6 mouse cellular contexts compared by ENCODE assay signal in genomic region chr16:4680922-4681455, GRCm38 (mm10). TPM values are rescaled to one million over a fixed set of nuclear protein-coding genes. Genes with fewer than 3 reads are reported as not detected.
A peak's percentile ranks its signal among the peaks of the same experiment; 100 is the strongest.
DNase-seq lines count a peak whose midpoint lies in the region; ATAC-seq and TF ChIP-seq lines count a peak whose summit lies in the region.
"Not testable (repeated sequence)": the region's sequence is repeated elsewhere in the genome, so short reads cannot be mapped to it uniquely, and the experiment has no call there.

No protein-coding gene starts in this region.

- not testable (repeated sequence) for H3K4me2 ChIP-seq in CH12.LX (ENCODE audit: insufficient read depth, low read depth, poor library complexity, severe bottlenecking); midbrain, embryonic 11.5 days; neural tube, embryonic 13.5 days

- 89% methylated on average over 3 of the region's 3 CpGs for WGBS in midbrain, embryonic 11.5 days
- 76% methylated on average over 3 of the region's 3 CpGs for WGBS in neural tube, embryonic 13.5 days

- not testable (repeated sequence) for TF ChIP-seq EP300 in CH12.LX (IDR thresholded peaks at IDR 0.05; ENCODE audit: low read length)

- not testable (repeated sequence) for H3K9me3 ChIP-seq in CH12.LX (replicated peaks; ENCODE audit: low read length); midbrain, embryonic 11.5 days (ENCODE audit: control insufficient read depth, low read length); neural tube, embryonic 13.5 days

- not testable (repeated sequence) for TF ChIP-seq RAD21 in CH12.LX (IDR thresholded peaks at IDR 0.05; ENCODE audit: low read depth, low read length)

- peaks cover 22% of the 10 kb centered on the region for H3K79me2 ChIP-seq in CH12.LX (replicated peaks; ENCODE audit: control insufficient read depth, extremely low read depth, insufficient read depth, poor library complexity, severe bottlenecking)

- not testable (repeated sequence) for TF ChIP-seq CTCF in CH12.LX (conservative IDR thresholded peaks at IDR 0.05 in 1 of 2, IDR thresholded peaks at IDR 0.05 in 1 of 2; ENCODE audit: low read depth in 2 of 2, low read length in 2 of 2)

- ATAC-seq in midbrain, embryonic 11.5 days (ENCODE audit: low FRiP score); neural tube, embryonic 13.5 days (ENCODE audit: low read depth): not testable (repeated sequence)

- DNase-seq in CH12.LX (ENCODE audit: extremely low read depth), result not testable (repeated sequence)
- DNase-seq in cerebellum, adult 9-10 months, result peak; percentile 29
- DNase-seq in fat pad, adult 2 months (ENCODE audit: extremely low read depth, low read depth, low spot score), result peak; percentile 61
- peak; percentile 65 for DNase-seq in gonadal fat pad, adult 2 months (ENCODE audit: low read depth)
- peak; percentile 59 for DNase-seq in midbrain, embryonic 11.5 days (ENCODE audit: low spot score, missing footprints)

- TF ChIP-seq POLR2A in CH12.LX (IDR thresholded peaks at IDR 0.05; ENCODE audit: low read depth, low read length), result not testable (repeated sequence)

- dilution Hi-C loops in CH12.LX (cut with MboI; ENCODE audit: extremely low pct_ligation_motif_present, extremely low pct_unique_long_range_greater_than_20kb, low sequenced_read_pairs), result not testable (repeated sequence)

- peak overlapping the region; percentile 12 for H3K27ac ChIP-seq in CH12.LX (ENCODE audit: insufficient read depth, low read depth)
- not testable (repeated sequence) for H3K27ac ChIP-seq in midbrain, embryonic 11.5 days (ENCODE audit: low read depth, low read length); neural tube, embryonic 13.5 days (replicated peaks)

- not testable (repeated sequence) for H3K9ac ChIP-seq in CH12.LX (ENCODE audit: insufficient read depth, low read depth); midbrain, embryonic 11.5 days (ENCODE audit: low read length)
- 0 out of 2 replicates have a peak overlapping the region, but pooled peaks have one; percentile 5 for H3K9ac ChIP-seq in neural tube, embryonic 13.5 days

- peaks cover 9 to 17% of the 10 kb centered on the region in 2 experiments for H3K36me3 ChIP-seq in CH12.LX (replicated peaks in 1 of 2; ENCODE audit: control insufficient read depth in 1 of 2, insufficient read depth in 1 of 2, low read length in 1 of 2)
- not testable (repeated sequence) for H3K36me3 ChIP-seq in midbrain, embryonic 11.5 days (ENCODE audit: control insufficient read depth, insufficient read depth, low read length); neural tube, embryonic 13.5 days

- peaks cover 18 to 61% of the 10 kb centered on the region in 2 experiments for H3K4me1 ChIP-seq in CH12.LX (ENCODE audit: control insufficient read depth in 1 of 2, insufficient read depth in 2 of 2)
- H3K4me1 ChIP-seq in midbrain, embryonic 11.5 days (ENCODE audit: control insufficient read depth, insufficient read depth, low read length), result peaks cover 23% of the 10 kb centered on the region
- peaks cover 38% of the 10 kb centered on the region for H3K4me1 ChIP-seq in neural tube, embryonic 13.5 days (replicated peaks)

- H3K27me3 ChIP-seq in CH12.LX (replicated peaks); midbrain, embryonic 11.5 days (ENCODE audit: control insufficient read depth, insufficient read depth, low read length); neural tube, embryonic 13.5 days: not testable (repeated sequence)

- not testable (repeated sequence) for H3K4me3 ChIP-seq in CH12.LX (replicated peaks in 1 of 3; ENCODE audit: low read depth in 2 of 3, low read length in 2 of 3, poor library complexity in 1 of 3); midbrain, embryonic 11.5 days (ENCODE audit: low read depth, low read length); neural tube, embryonic 13.5 days

- in situ Hi-C loops in CH12.LX (cut with MboI; ENCODE audit: low pct_ligation_motif_present, low pct_unique_long_range_greater_than_20kb, low sequenced_read_pairs), result not testable (repeated sequence)

TF ChIP-seq in CH12.LX, 34 proteins besides CTCF, POLR2A, EP300 and RAD21:
- TF ChIP-seq ZMIZ1 (IDR thresholded peaks at IDR 0.05; ENCODE audit: low read depth, low read length) (0 out of 2 replicates have a peak, but pooled peaks have one; percentile 4), IRF4 (IDR thresholded peaks at IDR 0.05; ENCODE audit: low read depth, low read length) (peak; percentile 26; the same call in 1 of the 2 replicates), CHD1 (IDR thresholded peaks at IDR 0.05; ENCODE audit: low read depth, low read length) (peak; percentile 95)

RNA-seq across cellular contexts. Expression of gene Coro7, which starts 1.4 kb away (rescaled TPM):
- 19.8 and 20.0 TPM in 2 replicates for total RNA-seq in CH12.LX (2012; rRNA removed)
- 5.7 and 6.1 TPM in 2 replicates for total RNA-seq in CH12.LX (2014; rRNA removed)
- polyA plus RNA-seq in CH12.LX (2012; ENCODE audit: insufficient read length, low read depth), result 40.2 and 43.2 TPM in 2 replicates
- polyA plus RNA-seq in gonadal fat pad, adult 2 months (2012; rRNA removed), result 40.2 and 44.5 TPM in 2 replicates
- polyA plus RNA-seq in midbrain, embryonic 11.5 days (2014; fragmentation: Nextera tagmentation; extraction: Ambion mirVana), result 13.6 TPM in 2 replicates
- polyA plus RNA-seq in neural tube, embryonic 13.5 days (2015; fragmentation: Nextera tagmentation; extraction: Ambion mirVana), result 27.9 and 33.5 TPM in 2 replicates

RNA-seq across cellular contexts. Expression of gene Nmral1, which starts 38.2 kb away (rescaled TPM):
- total RNA-seq in CH12.LX (2012; rRNA removed) (20.0 and 20.3 TPM in 2 replicates), CH12.LX (2014; rRNA removed) (2.4 and 3.6 TPM in 2 replicates)
- polyA plus RNA-seq in CH12.LX (2012; ENCODE audit: insufficient read length, low read depth), result 3.2 TPM in 2 replicates
- polyA plus RNA-seq in gonadal fat pad, adult 2 months (2012; rRNA removed), result 9.5 and 10.4 TPM in 2 replicates
- 174 and 191 TPM in 2 replicates for polyA plus RNA-seq in midbrain, embryonic 11.5 days (2014; fragmentation: Nextera tagmentation; extraction: Ambion mirVana)
- polyA plus RNA-seq in neural tube, embryonic 13.5 days (2015; fragmentation: Nextera tagmentation; extraction: Ambion mirVana), result 55.5 and 57.2 TPM in 2 replicates

RNA-seq across cellular contexts. Expression of gene Dnaja3, which starts 41.2 kb away (rescaled TPM):
- total RNA-seq in CH12.LX (2012; rRNA removed) (80.4 and 81.8 TPM in 2 replicates), CH12.LX (2014; rRNA removed) (85.1 and 85.3 TPM in 2 replicates)
- 51.5 and 56.6 TPM in 2 replicates for polyA plus RNA-seq in CH12.LX (2012; ENCODE audit: insufficient read length, low read depth)
- polyA plus RNA-seq in gonadal fat pad, adult 2 months (2012; rRNA removed), result 26.9 and 37.2 TPM in 2 replicates
- 53.4 and 57.0 TPM in 2 replicates for polyA plus RNA-seq in midbrain, embryonic 11.5 days (2014; fragmentation: Nextera tagmentation; extraction: Ambion mirVana)
- polyA plus RNA-seq in neural tube, embryonic 13.5 days (2015; fragmentation: Nextera tagmentation; extraction: Ambion mirVana), result 55.7 and 59.2 TPM in 2 replicates

RNA-seq across cellular contexts. Expression of gene Vasn, which starts 41.2 kb away (rescaled TPM):
- total RNA-seq in CH12.LX (2012; rRNA removed), result 1.4 and 2.0 TPM in 2 replicates
- 2.2 TPM in 2 replicates for total RNA-seq in CH12.LX (2014; rRNA removed)
- polyA plus RNA-seq in CH12.LX (2012; ENCODE audit: insufficient read length, low read depth), result 4.1 and 5.0 TPM in 2 replicates
- polyA plus RNA-seq in gonadal fat pad, adult 2 months (2012; rRNA removed), result 46.2 and 49.7 TPM in 2 replicates
- polyA plus RNA-seq in midbrain, embryonic 11.5 days (2014; fragmentation: Nextera tagmentation; extraction: Ambion mirVana), result 6.1 and 7.0 TPM in 2 replicates
- polyA plus RNA-seq in neural tube, embryonic 13.5 days (2015; fragmentation: Nextera tagmentation; extraction: Ambion mirVana), result 6.7 TPM in 2 replicates

RNA-seq across cellular contexts. Expression of gene Hmox2, which starts 45.2 kb away (rescaled TPM):
- total RNA-seq in CH12.LX (2012; rRNA removed) (72.3 and 73.2 TPM in 2 replicates), CH12.LX (2014; rRNA removed) (74.0 and 80.4 TPM in 2 replicates)
- polyA plus RNA-seq in CH12.LX (2012; ENCODE audit: insufficient read length, low read depth), result 91.9 and 121 TPM in 2 replicates
- polyA plus RNA-seq in gonadal fat pad, adult 2 months (2012; rRNA removed), result 49.5 and 53.2 TPM in 2 replicates
- polyA plus RNA-seq in midbrain, embryonic 11.5 days (2014; fragmentation: Nextera tagmentation; extraction: Ambion mirVana), result 82.2 and 82.7 TPM in 2 replicates
- polyA plus RNA-seq in neural tube, embryonic 13.5 days (2015; fragmentation: Nextera tagmentation; extraction: Ambion mirVana), result 102 and 108 TPM in 2 replicates
